Mouse (Mus musculus): ENCODE data around the gene Magi2. TPM values are rescaled to one million over a fixed set of nuclear protein-coding genes. Genes with fewer than 3 reads are reported as not detected.

Gene Magi2
- polyA plus RNA-seq, 2 experiments, result 0.08 to 0.15 TPM

- TF ChIP-seq EP300 (IDR thresholded peaks at IDR 0.05; ENCODE audit: low read depth) (no peak), CTCF (IDR thresholded peaks at IDR 0.05; ENCODE audit: low read depth) (no peak)
- Histone ChIP-seq H3K4me1 (replicated peaks; ENCODE audit: control insufficient read depth in 2 of 2, insufficient read depth in 2 of 2, low read length in 1 of 2) (no peaks in the 10 kb centered on the region), H3K36me3 (replicated peaks; ENCODE audit: control insufficient read depth, insufficient read depth, low read depth) (no peaks in the 10 kb centered on the region), H3K9me3 (ENCODE audit: control insufficient read depth, low read length) (no peaks in the 10 kb centered on the region), H3K27ac (no peak overlapping the region), H3K27me3 (ENCODE audit: control insufficient read depth, insufficient read depth, low read length) (no peaks in the 10 kb centered on the region), H3K4me3 (ENCODE audit: insufficient read depth in 1 of 2, low read depth in 2 of 2, low read length in 2 of 2) (no peak overlapping the region), H3K4me2 (ENCODE audit: low read depth) (no peak overlapping the region), H3K9ac (replicated peaks) (no peak overlapping the region)
- ATAC-seq (ENCODE audit: insufficient read depth) (no peak), DNase-seq (ENCODE audit: low read depth in 3 of 3, low spot score in 3 of 3) (no peak)
- 42% methylated on average over 3 of the region's 3 CpGs for WGBS (ENCODE audit: insufficient replicate concordance)
Measured at GRCm38 (mm10) chr5:20598196-20598595, 1371.4 kb downstream of the Magi2 start.

GRCm38 (mm10) chr5:20603756-20604469 is 1377.1 kb downstream of the Magi2 start:
- Histone ChIP-seq H3K36me3 (replicated peaks; ENCODE audit: control insufficient read depth, insufficient read depth, low read depth) (no peaks in the 10 kb centered on the region), H3K9me3 (ENCODE audit: control insufficient read depth, low read length) (no peaks in the 10 kb centered on the region), H3K4me1 (replicated peaks; ENCODE audit: control insufficient read depth in 2 of 2, insufficient read depth in 2 of 2, low read length in 1 of 2) (no peaks in the 10 kb centered on the region), H3K4me3 (ENCODE audit: insufficient read depth in 1 of 2, low read depth in 2 of 2, low read length in 2 of 2) (no peak overlapping the region), H3K9ac (replicated peaks) (no peak overlapping the region), H3K4me2 (ENCODE audit: low read depth) (no peak overlapping the region), H3K27me3 (ENCODE audit: control insufficient read depth, insufficient read depth, low read length) (no peaks in the 10 kb centered on the region), H3K27ac (no peak overlapping the region)
- no peak for DNase-seq (ENCODE audit: low read depth in 3 of 3, low spot score in 3 of 3)
- 37% methylated on average over 7 of the region's 7 CpGs for WGBS (ENCODE audit: insufficient replicate concordance)
- no peak for ATAC-seq (ENCODE audit: insufficient read depth)
- TF ChIP-seq CTCF (IDR thresholded peaks at IDR 0.05; ENCODE audit: low read depth) (no peak), EP300 (IDR thresholded peaks at IDR 0.05; ENCODE audit: low read depth) (no peak)

GRCm38 (mm10) chr5:20606497-20606896 is 1379.7 kb downstream of the Magi2 start:
- no peak overlapping the region for H3K9ac ChIP-seq (replicated peaks)
- ATAC-seq (ENCODE audit: insufficient read depth) (no peak), DNase-seq (ENCODE audit: low read depth in 3 of 3, low spot score in 3 of 3) (no peak)
- no peaks in the 10 kb centered on the region for H3K36me3 ChIP-seq (replicated peaks; ENCODE audit: control insufficient read depth, insufficient read depth, low read depth)
- H3K4me3 ChIP-seq (ENCODE audit: insufficient read depth in 1 of 2, low read depth in 2 of 2, low read length in 2 of 2), result no peak overlapping the region
- WGBS (ENCODE audit: insufficient replicate concordance), result 65% methylated on average over 5 of the region's 5 CpGs
- no peaks in the 10 kb centered on the region for H3K9me3 ChIP-seq (ENCODE audit: control insufficient read depth, low read length)
- H3K27ac ChIP-seq, result no peak overlapping the region
- no peak for TF ChIP-seq CTCF (IDR thresholded peaks at IDR 0.05; ENCODE audit: low read depth)
- TF ChIP-seq EP300 (IDR thresholded peaks at IDR 0.05; ENCODE audit: low read depth), result no peak
- H3K27me3 ChIP-seq (ENCODE audit: control insufficient read depth, insufficient read depth, low read length), result no peaks in the 10 kb centered on the region
- no peaks in the 10 kb centered on the region for H3K4me1 ChIP-seq (replicated peaks; ENCODE audit: control insufficient read depth in 2 of 2, insufficient read depth in 2 of 2, low read length in 1 of 2)
- H3K4me2 ChIP-seq (ENCODE audit: low read depth), result no peak overlapping the region

GRCm38 (mm10) chr5:20607503-20607902 is 1380.7 kb downstream of the Magi2 start:
- TF ChIP-seq EP300 (IDR thresholded peaks at IDR 0.05; ENCODE audit: low read depth) (no peak), CTCF (IDR thresholded peaks at IDR 0.05; ENCODE audit: low read depth) (no peak)
- Histone ChIP-seq H3K4me2 (ENCODE audit: low read depth) (no peak overlapping the region), H3K9ac (replicated peaks) (no peak overlapping the region), H3K9me3 (ENCODE audit: control insufficient read depth, low read length) (no peaks in the 10 kb centered on the region), H3K27me3 (ENCODE audit: control insufficient read depth, insufficient read depth, low read length) (no peaks in the 10 kb centered on the region), H3K4me1 (replicated peaks; ENCODE audit: control insufficient read depth in 2 of 2, insufficient read depth in 2 of 2, low read length in 1 of 2) (no peaks in the 10 kb centered on the region), H3K4me3 (ENCODE audit: insufficient read depth in 1 of 2, low read depth in 2 of 2, low read length in 2 of 2) (no peak overlapping the region), H3K36me3 (replicated peaks; ENCODE audit: control insufficient read depth, insufficient read depth, low read depth) (no peaks in the 10 kb centered on the region), H3K27ac (no peak overlapping the region)
- WGBS (ENCODE audit: insufficient replicate concordance), result 40% methylated on average over 1 of the region's 1 CpGs
- DNase-seq (ENCODE audit: low read depth in 3 of 3, low spot score in 3 of 3), result no peak
- no peak for ATAC-seq (ENCODE audit: insufficient read depth)

GRCm38 (mm10) chr5:20609206-20609935 is 1382.5 kb downstream of the Magi2 start:
- no peaks in the 10 kb centered on the region for H3K27me3 ChIP-seq (ENCODE audit: control insufficient read depth, insufficient read depth, low read length)
- WGBS (ENCODE audit: insufficient replicate concordance), result 73% methylated on average over 12 of the region's 12 CpGs

More at GRCm38 (mm10) chr5:20609206-20609935, 1382.5 kb downstream of the Magi2 start:
- Histone ChIP-seq H3K4me3 (ENCODE audit: insufficient read depth in 1 of 2, low read depth in 2 of 2, low read length in 2 of 2) (no peak overlapping the region), H3K4me1 (replicated peaks; ENCODE audit: control insufficient read depth in 2 of 2, insufficient read depth in 2 of 2, low read length in 1 of 2) (no peaks in the 10 kb centered on the region), H3K4me2 (ENCODE audit: low read depth) (no peak overlapping the region), H3K36me3 (replicated peaks; ENCODE audit: control insufficient read depth, insufficient read depth, low read depth) (no peaks in the 10 kb centered on the region), H3K9me3 (ENCODE audit: control insufficient read depth, low read length) (no peaks in the 10 kb centered on the region), H3K9ac (replicated peaks) (no peak overlapping the region), H3K27ac (no peak overlapping the region)
- DNase-seq (ENCODE audit: low read depth in 3 of 3, low spot score in 3 of 3) (no peak), ATAC-seq (ENCODE audit: insufficient read depth) (no peak)
- TF ChIP-seq CTCF (IDR thresholded peaks at IDR 0.05; ENCODE audit: low read depth) (no peak), EP300 (IDR thresholded peaks at IDR 0.05; ENCODE audit: low read depth) (no peak)
